Mouse (Mus musculus): ENCODE measurements around the gene Vps37d.

Gene Vps37d

GRCm38 (mm10) chr5:135077564-135078481 lies at the start of gene Vps37d:
TSS of gene Vps37d (minus strand) at chr5:135078266.
- in situ Hi-C loops (cut with MboI, MseI): no loop called here

- in situ Hi-C loops (cut with MboI, MseI): no loop called here
These were observed 49.6 kb upstream of the Vps37d start for GRCm38 (mm10) chr5:135127669-135128068.

- in situ Hi-C loops (cut with MboI, MseI): no loop called here
These were observed 48.1 kb upstream of the Vps37d start for GRCm38 (mm10) chr5:135126121-135126520.

GRCm38 (mm10) chr5:135120753-135121152 lies 42.7 kb upstream of the Vps37d start:
- in situ Hi-C loops (cut with MboI, MseI): no loop called here

GRCm38 (mm10) chr5:135118589-135119081 lies 40.6 kb upstream of the Vps37d start:
- in situ Hi-C loops (cut with MboI, MseI): loop anchor here (5.0 to 10.0 kb wide), 4 partner anchors 69 to 246 kb away; partner anchors contain the start of genes Baz1b (in 1 of the 2) and Nsun5 (in 1 of the 2)

GRCm38 (mm10) chr5:135115241-135115640 lies 37.2 kb upstream of the Vps37d start:
- in situ Hi-C loops (cut with MboI, MseI): loop anchor here (5.0 to 10.0 kb wide), 4 partner anchors 72 to 250 kb away; partner anchors contain the start of genes Baz1b (in 1 of the 2) and Nsun5 (in 1 of the 2)

- in situ Hi-C loops (cut with MboI, MseI): loop anchor here in 1 of 2 experiments (10.0 kb wide), 2 partner anchors 189 to 251 kb away; partner anchors contain the start of gene Nsun5
These were observed 35.7 kb upstream of the Vps37d start for GRCm38 (mm10) chr5:135113782-135114181.

- in situ Hi-C loops (cut with MboI, MseI): loop anchor here (5.0 to 10.0 kb wide), 4 partner anchors 93 to 1425 kb away; partner anchors contain the start of gene Nsun5 (in 1 of the 2)
These were observed 31.9 kb upstream of the Vps37d start for GRCm38 (mm10) chr5:135109976-135110375.

- in situ Hi-C loops (cut with MboI, MseI): loop anchor here (5.0 to 10.0 kb wide), 2 partner anchors 92 to 1425 kb away; no protein-coding TSS in a partner anchor
These were observed 31.4 kb upstream of the Vps37d start for GRCm38 (mm10) chr5:135109426-135109825.

- in situ Hi-C loops (cut with MboI, MseI): loop anchor here (5.0 to 10.0 kb wide), 2 partner anchors 92 to 1426 kb away; no protein-coding TSS in a partner anchor
These were observed 31.0 kb upstream of the Vps37d start for GRCm38 (mm10) chr5:135109017-135109416.

- in situ Hi-C loops (cut with MboI, MseI): loop anchor here (5.0 to 10.0 kb wide), 2 partner anchors 91 to 1427 kb away; no protein-coding TSS in a partner anchor
These were observed 29.7 kb upstream of the Vps37d start for GRCm38 (mm10) chr5:135107521-135108501.

- in situ Hi-C loops (cut with MboI, MseI): loop anchor here (5.0 to 10.0 kb wide), 2 partner anchors 90 to 1428 kb away; no protein-coding TSS in a partner anchor
These were observed 28.7 kb upstream of the Vps37d start for GRCm38 (mm10) chr5:135106758-135107256.

- in situ Hi-C loops (cut with MboI, MseI): loop anchor here in 1 of 2 experiments (10.0 kb wide), 1 partner anchor 1431 kb away; no protein-coding TSS in a partner anchor
These were observed 26.1 kb upstream of the Vps37d start for GRCm38 (mm10) chr5:135103999-135104660.

GRCm38 (mm10) chr5:135100981-135101380 lies 22.9 kb upstream of the Vps37d start:
- in situ Hi-C loops (cut with MboI, MseI): loop anchor here in 1 of 2 experiments (10.0 kb wide), 1 partner anchor 1434 kb away; no protein-coding TSS in a partner anchor

GRCm38 (mm10) chr5:135089653-135090052 lies 11.6 kb upstream of the Vps37d start, which contains the start of gene Mlxipl:
TSS of gene Mlxipl (plus strand) at chr5:135089890.
- in situ Hi-C loops (cut with MboI, MseI): no loop called here

GRCm38 (mm10) chr5:135086871-135087270 lies 8.8 kb upstream of the Vps37d start:
- in situ Hi-C loops (cut with MboI, MseI): no loop called here

- in situ Hi-C loops (cut with MboI, MseI): no loop called here
These were observed 2.5 kb upstream of the Vps37d start for GRCm38 (mm10) chr5:135080539-135080938.

- in situ Hi-C loops (cut with MboI, MseI): no loop called here
These were observed 1.5 kb upstream of the Vps37d start for GRCm38 (mm10) chr5:135079578-135079977.

- in situ Hi-C loops (cut with MboI, MseI): no loop called here
These were observed 380 bp upstream of the Vps37d start for GRCm38 (mm10) chr5:135078482-135078810.

- in situ Hi-C loops (cut with MboI, MseI): no loop called here
These were observed 1.0 kb downstream of the Vps37d start for GRCm38 (mm10) chr5:135076931-135077505.
